Mouse (Mus musculus) liver, embryonic 16.5 days (tissue): ENCODE measurements at regions not wholly inside any gene's neighbourhood (a gene's known extent, or its start where the extent isn't known, plus 50 kb on each side); places are given as distances from the start of the nearest gene placed in this dataset.
A peak's percentile ranks its signal among the peaks of the same experiment; 100 is the strongest.

Source experiments
- ATAC-seq: fragments of 200-750 bp; cut with Nextera tagmentation; 2 replicates; pipeline ENCODE4 v1.8.0; 2017; ENCODE audit warnings: low read depth, mild to moderate bottlenecking, moderate number of reproducible peaks, moderate library complexity
- H3K27ac ChIP-seq: fragments of 300-500 bp; sonication (generic); 2 replicates; pipeline ENCODE4 v1.5.1; 2014; ENCODE audit warnings: mild to moderate bottlenecking, low read length
- H3K27me3 ChIP-seq: fragments of 300-500 bp; sonication (generic); 2 replicates; pipeline ENCODE4 v1.6.1; 2014; ENCODE audit warnings: low read depth, low read length, mixed read lengths; ENCODE audit not compliant: control insufficient read depth, insufficient read depth
- H3K36me3 ChIP-seq: fragments of 300-500 bp; sonication (generic); 2 replicates; pipeline ENCODE4 v1.6.1; 2014; ENCODE audit warnings: mild to moderate bottlenecking; ENCODE audit not compliant: control insufficient read depth, insufficient read depth
- H3K4me1 ChIP-seq: fragments of 300-500 bp; sonication (generic); 2 replicates; pipeline ENCODE4 v1.6.1; 2014; ENCODE audit warnings: low read depth, low read length, mixed read lengths; ENCODE audit not compliant: control insufficient read depth
- H3K4me2 ChIP-seq: fragments of 300-500 bp; sonication (generic); 2 replicates; pipeline ENCODE4 v1.6.1; 2014; ENCODE audit warnings: low read depth, low read length, mixed read lengths
- H3K4me3 ChIP-seq: fragments of 300-500 bp; sonication (generic); 2 replicates; pipeline ENCODE4 v1.5.1; 2014; ENCODE audit warnings: low read depth, mild to moderate bottlenecking, low read length
- H3K9ac ChIP-seq: fragments of 300-500 bp; sonication (generic); 2 replicates; pipeline ENCODE4 v1.6.1; 2014; ENCODE audit warnings: low read depth, low read length
- H3K9me3 ChIP-seq: fragments of 300-500 bp; sonication (generic); replicated peaks from 2 replicates; pipeline ENCODE4 v1.6.1; 2016; ENCODE audit warnings: low read length; ENCODE audit not compliant: control insufficient read depth
- WGBS: fragments of 180-500 bp; shearing (Covaris S2); extraction: QIAGEN DNeasy Blood & Tissue Kit; methylation state at CpG from one replicate; pipeline ENCODE4 v1.1.7; 2014; ENCODE audit not compliant: insufficient replicate concordance; 5-methylcytosine and 5-hydroxymethylcytosine counted together

GRCm38 (mm10) chr1:168549807-168550435, 117.9 kb upstream of the Pbx1 start:
- ATAC-seq = no peak
- H3K27me3 ChIP-seq = no peaks in the 10 kb centered on the region
- H3K36me3 ChIP-seq = no peaks in the 10 kb centered on the region
- no peak overlapping the region for H3K9ac ChIP-seq
- no peaks in the 10 kb centered on the region for H3K9me3 ChIP-seq
- 42% methylated on average over 7 of the region's 7 CpGs for whole genome bisulfite sequencing
- no peak overlapping the region for H3K27ac ChIP-seq
- H3K4me2 ChIP-seq = no peak overlapping the region
- no peak overlapping the region for H3K4me3 ChIP-seq
- no peaks in the 10 kb centered on the region for H3K4me1 ChIP-seq

- no peaks in the 10 kb centered on the region for H3K36me3 ChIP-seq
- H3K4me3 ChIP-seq = no peak overlapping the region
- H3K27me3 ChIP-seq = no peaks in the 10 kb centered on the region
- no peaks in the 10 kb centered on the region for H3K9me3 ChIP-seq
- H3K9ac ChIP-seq = no peak overlapping the region
- no peak for ATAC-seq
- no peaks in the 10 kb centered on the region for H3K4me1 ChIP-seq
- 56% methylated on average over 3 of the region's 3 CpGs for WGBS
- no peak overlapping the region for H3K4me2 ChIP-seq
- H3K27ac ChIP-seq = no peak overlapping the region
Measured at GRCm38 (mm10) chr1:168546156-168546555, 114.1 kb upstream of the Pbx1 start.

- H3K27me3 ChIP-seq = no peaks in the 10 kb centered on the region
- H3K4me3 ChIP-seq = no peak overlapping the region
- no peaks in the 10 kb centered on the region for H3K4me1 ChIP-seq
- no peak for ATAC-seq
- H3K9ac ChIP-seq = no peak overlapping the region
- H3K36me3 ChIP-seq = no peaks in the 10 kb centered on the region
- 52% methylated on average over 7 of the region's 7 CpGs for WGBS
- no peak overlapping the region for H3K4me2 ChIP-seq
- no peak overlapping the region for H3K27ac ChIP-seq
- H3K9me3 ChIP-seq = no peaks in the 10 kb centered on the region
Measured at GRCm38 (mm10) chr1:168545072-168545780, 113.2 kb upstream of the Pbx1 start.

GRCm38 (mm10) chr1:168541231-168541630, 109.2 kb upstream of the Pbx1 start:
- H3K4me2 ChIP-seq = no peak overlapping the region
- H3K9ac ChIP-seq = no peak overlapping the region
- no peak for ATAC-seq
- WGBS = 51% methylated on average over 2 of the region's 2 CpGs
- no peaks in the 10 kb centered on the region for H3K36me3 ChIP-seq
- H3K27me3 ChIP-seq = no peaks in the 10 kb centered on the region
- no peaks in the 10 kb centered on the region for H3K9me3 ChIP-seq
- no peak overlapping the region for H3K27ac ChIP-seq
- no peak overlapping the region for H3K4me3 ChIP-seq
- H3K4me1 ChIP-seq = no peaks in the 10 kb centered on the region

- H3K4me2 ChIP-seq = no peak overlapping the region
- 70% methylated on average over 6 of the region's 6 CpGs for WGBS
- no peak overlapping the region for H3K4me3 ChIP-seq
Measured at GRCm38 (mm10) chr1:168518087-168518486, 86.0 kb upstream of the Pbx1 start.

GRCm38 (mm10) chr1:168506326-168506725, 74.3 kb upstream of the Pbx1 start:
- H3K4me1 ChIP-seq = no peaks in the 10 kb centered on the region
- no peaks in the 10 kb centered on the region for H3K9me3 ChIP-seq
- H3K4me2 ChIP-seq = no peak overlapping the region
- H3K27ac ChIP-seq = no peak overlapping the region
- H3K27me3 ChIP-seq = no peaks in the 10 kb centered on the region
- H3K36me3 ChIP-seq = no peaks in the 10 kb centered on the region
- no peak overlapping the region for H3K4me3 ChIP-seq
- H3K9ac ChIP-seq = no peak overlapping the region
- 53% methylated on average over 1 of the region's 1 CpGs for WGBS
- ATAC-seq = no peak

More at GRCm38 (mm10) chr1:168518087-168518486, 86.0 kb upstream of the Pbx1 start:
- Histone ChIP-seq H3K9me3 (no peaks in the 10 kb centered on the region), H3K9ac (no peak overlapping the region), H3K4me1 (no peaks in the 10 kb centered on the region), H3K36me3 (no peaks in the 10 kb centered on the region), H3K27me3 (no peaks in the 10 kb centered on the region), H3K27ac (no peak overlapping the region)
- ATAC-seq = no peak

- Histone ChIP-seq H3K27me3 (no peaks in the 10 kb centered on the region), H3K4me3 (no peak overlapping the region), H3K9ac (no peak overlapping the region), H3K36me3 (no peaks in the 10 kb centered on the region), H3K4me1 (no peaks in the 10 kb centered on the region), H3K9me3 (no peaks in the 10 kb centered on the region), H3K27ac (no peak overlapping the region), H3K4me2 (no peak overlapping the region)
- no peak for ATAC-seq
- WGBS = 61% methylated on average over 9 of the region's 9 CpGs
Measured at GRCm38 (mm10) chr1:168504773-168505172, 72.7 kb upstream of the Pbx1 start.

- peak; percentile 75 for ATAC-seq
- Histone ChIP-seq H3K27ac (no peak overlapping the region), H3K4me1 (no peaks in the 10 kb centered on the region), H3K9me3 (no peaks in the 10 kb centered on the region), H3K4me2 (no peak overlapping the region), H3K4me3 (no peak overlapping the region), H3K36me3 (no peaks in the 10 kb centered on the region), H3K9ac (no peak overlapping the region), H3K27me3 (no peaks in the 10 kb centered on the region)
- WGBS = 50% methylated on average over 7 of the region's 7 CpGs
Measured at GRCm38 (mm10) chr1:168502266-168502665, 70.2 kb upstream of the Pbx1 start.

- no peaks in the 10 kb centered on the region for H3K27me3 ChIP-seq
- H3K4me1 ChIP-seq = no peaks in the 10 kb centered on the region
- no peak for ATAC-seq
- no peak overlapping the region for H3K4me2 ChIP-seq
- 36% methylated on average over 4 of the region's 4 CpGs for WGBS
- no peaks in the 10 kb centered on the region for H3K36me3 ChIP-seq
- H3K4me3 ChIP-seq = no peak overlapping the region
- H3K9ac ChIP-seq = no peak overlapping the region
- H3K9me3 ChIP-seq = no peaks in the 10 kb centered on the region
- no peak overlapping the region for H3K27ac ChIP-seq
Measured at GRCm38 (mm10) chr1:168501375-168502169, 69.5 kb upstream of the Pbx1 start.
